12 mouse cellular contexts compared by ENCODE assay signal in genomic region chr15:79165140-79165539, GRCm38 (mm10). TPM values are rescaled to one million over a fixed set of nuclear protein-coding genes. Genes with fewer than 3 reads are reported as not detected.
A peak's percentile ranks its signal among the peaks of the same experiment; 100 is the strongest.
DNase-seq lines count a peak whose midpoint lies in the region; ATAC-seq and TF ChIP-seq lines count a peak whose summit lies in the region.
"Had no signal": no experiment of that assay in that cellular context is flagged by ENCODE, and none has a peak within 500 bp of the region (broad histone marks: within the 10 kb centered on the region; RNA-seq: fewer than 3 reads in every experiment).

Gene Sox10, minus strand, starts transcription at chr15:79165240.

- ATAC-seq in hindbrain, embryonic 14.5 days (ENCODE audit: low FRiP score) = no peak
- ATAC-seq in limb, embryonic 12.5 days (ENCODE audit: insufficient number of reproducible peaks, insufficient read depth, low FRiP score, low TSS enrichment, low read depth) = no peak

- H3K36me3 ChIP-seq in heart, embryonic 10.5 days = no peaks in the 10 kb centered on the region
- no peaks in the 10 kb centered on the region for H3K36me3 ChIP-seq in ES-E14 (ENCODE audit: control insufficient read depth, insufficient read depth, low read length, poor library complexity, severe bottlenecking)
- H3K36me3 ChIP-seq in hindbrain, embryonic 14.5 days (replicated peaks; ENCODE audit: control insufficient read depth, insufficient read depth) = no peaks in the 10 kb centered on the region
- H3K36me3 ChIP-seq in limb, embryonic 12.5 days = no peaks in the 10 kb centered on the region
- H3K36me3 ChIP-seq: lung, embryonic 15.5 days had no signal

- H3K27ac ChIP-seq in heart, embryonic 10.5 days = 0 out of 2 replicates have a peak within 1 kb of the TSS, but pooled peaks have one; percentile 42
- no peak within 1 kb of the TSS; the same call in 1 of the 2 replicates for H3K27ac ChIP-seq in ES-E14 (ENCODE audit: insufficient read depth, low read depth, low read length, poor library complexity, severe bottlenecking)
- H3K27ac ChIP-seq in hindbrain, embryonic 14.5 days = peak within 1 kb of the TSS; percentile 32; the same call in 1 of the 2 replicates
- H3K27ac ChIP-seq in limb, embryonic 12.5 days = no peak within 1 kb of the TSS
- H3K27ac ChIP-seq: lung, embryonic 15.5 days had no signal

- H3K4me3 ChIP-seq in heart, embryonic 10.5 days = peak within 1 kb of the TSS; percentile 42
- peak within 1 kb of the TSS; percentile 28 to 66; a peak in 3 of 4 replicates for H3K4me3 ChIP-seq in ES-E14 (ENCODE audit: insufficient read depth in 1 of 2, low read depth in 1 of 2, low read length in 2 of 2, poor library complexity in 1 of 2, severe bottlenecking in 1 of 2)
- peak within 1 kb of the TSS; percentile 23; the same call in 1 of the 2 replicates for H3K4me3 ChIP-seq in hindbrain, embryonic 14.5 days (replicated peaks; ENCODE audit: low read length)
- peak within 1 kb of the TSS; percentile 36 for H3K4me3 ChIP-seq in limb, embryonic 12.5 days (replicated peaks)

- WGBS in heart, embryonic 10.5 days = 38% methylated on average over 5 of the region's 5 CpGs
- 48% methylated on average over 5 of the region's 5 CpGs for WGBS in hindbrain, embryonic 14.5 days
- 42% methylated on average over 5 of the region's 5 CpGs for WGBS in limb, embryonic 12.5 days

- H3K9ac ChIP-seq in ES-E14 (ENCODE audit: insufficient read depth, low read depth, low read length, poor library complexity, severe bottlenecking) = no peak within 1 kb of the TSS; the same call in 1 of the 2 replicates
- H3K9ac ChIP-seq in hindbrain, embryonic 14.5 days = peak within 1 kb of the TSS; percentile 28; the same call in 1 of the 2 replicates
- 0 out of 2 replicates have a peak within 1 kb of the TSS, but pooled peaks have one; percentile 23 for H3K9ac ChIP-seq in limb, embryonic 12.5 days (replicated peaks)
- H3K9ac ChIP-seq: lung, embryonic 15.5 days had no signal

- peaks cover 80% of the 10 kb centered on the region for H3K27me3 ChIP-seq in heart, embryonic 10.5 days (ENCODE audit: insufficient read depth, poor library complexity, severe bottlenecking)
- H3K27me3 ChIP-seq in hindbrain, embryonic 14.5 days (ENCODE audit: control insufficient read depth, insufficient read depth, low read length) = peaks cover 43% of the 10 kb centered on the region
- H3K27me3 ChIP-seq in limb, embryonic 12.5 days = peaks cover 64% of the 10 kb centered on the region

- in situ Hi-C loops in ES-E14 (cut with MboI; ENCODE audit: low sequenced_read_pairs in 2 of 2, unreplicated experiment in 2 of 2) = no loop called here

- H3K4me1 ChIP-seq in heart, embryonic 10.5 days = peaks cover 46% of the 10 kb centered on the region
- H3K4me1 ChIP-seq in ES-E14 (ENCODE audit: control insufficient read depth in 2 of 2, insufficient read depth in 2 of 2, low read length in 2 of 2, poor library complexity in 1 of 2) = peaks cover 0 to 7% of the 10 kb centered on the region in 2 experiments; a peak in 1 of 4 replicates
- no peaks in the 10 kb centered on the region for H3K4me1 ChIP-seq in hindbrain, embryonic 14.5 days (replicated peaks; ENCODE audit: control insufficient read depth, insufficient read depth, low read length)
- H3K4me1 ChIP-seq in limb, embryonic 12.5 days (replicated peaks) = peaks cover 17% of the 10 kb centered on the region

- intact Hi-C loops in heart, postnatal 10 days (cut with DNase I) = no loop called here

- no peaks in the 10 kb centered on the region for H3K9me3 ChIP-seq in heart, embryonic 10.5 days
- H3K9me3 ChIP-seq in ES-E14 (ENCODE audit: control insufficient read depth, insufficient read depth, low read depth, low read length) = no peaks in the 10 kb centered on the region
- no peaks in the 10 kb centered on the region for H3K9me3 ChIP-seq in hindbrain, embryonic 14.5 days (ENCODE audit: control insufficient read depth, low read length)
- H3K9me3 ChIP-seq in limb, embryonic 12.5 days = no peaks in the 10 kb centered on the region
- H3K9me3 ChIP-seq: lung, embryonic 15.5 days had no signal

- no peak for DNase-seq in heart, embryonic 10.5 days (ENCODE audit: low spot score)
- DNase-seq in heart, postnatal 10 days = no peak
- DNase-seq in ES-E14 (ENCODE audit: low read depth, low spot score) (no peak), adipocyte (ENCODE audit: low spot score) (no peak)
- DNase-seq in hindbrain, embryonic 14.5 days (ENCODE audit: low spot score) = no peak
- DNase-seq in Muller cell, postnatal 12 days (ENCODE audit: inconsistent ontology term) = no peak
- no peak for DNase-seq in adrenal gland, postnatal 36 days
- DNase-seq: cerebellum, adult 9-10 months; kidney, adult 11 months; thymus, adult 18-20 months had no signal

- no peak within 1 kb of the TSS for H3K4me2 ChIP-seq in hindbrain, embryonic 14.5 days (replicated peaks)
- H3K4me2 ChIP-seq in limb, embryonic 12.5 days = peak within 1 kb of the TSS; percentile 47

TF ChIP-seq in ES-E14, 5 proteins besides CTCF, POLR2A, EP300 and RAD21:
- TF ChIP-seq MAFK (IDR thresholded peaks at IDR 0.05; ENCODE audit: insufficient read depth, low read depth, low read length) = no peak
- no peak for TF ChIP-seq HCFC1 (IDR thresholded peaks at IDR 0.05; ENCODE audit: borderline replicate concordance, insufficient read depth, low read length)
- no peak for TF ChIP-seq ZC3H11A (IDR thresholded peaks at IDR 0.05; ENCODE audit: borderline replicate concordance, low read depth, low read length)
- no peak for TF ChIP-seq CHD2 (IDR thresholded peaks at IDR 0.05; ENCODE audit: low read depth, low read length)
- no peak for TF ChIP-seq ZNF384 (IDR thresholded peaks at IDR 0.05; ENCODE audit: low read depth, low read length)

RNA-seq across cellular contexts. Expression of gene Sox10, which starts in this region (rescaled TPM):
- polyA plus RNA-seq in heart, embryonic 10.5 days (2016; fragmentation: Nextera tagmentation; extraction: Ambion mirVana) = 0.34 and 1.6 TPM in 2 replicates
- 1 to 10 TPM; 1.6 to 2.4 TPM for total RNA-seq in heart, postnatal 10 days (2021)
- 0.31 and 0.42 TPM in 2 replicates for total RNA-seq in ES-E14 (2012; rRNA removed)
- polyA plus RNA-seq in hindbrain, embryonic 14.5 days (2014; fragmentation: Nextera tagmentation; extraction: Ambion mirVana) = 8.9 and 10.3 TPM in 2 replicates
- polyA plus RNA-seq in limb, embryonic 12.5 days (2016; fragmentation: Nextera tagmentation; extraction: Ambion mirVana) = 4.1 and 4.4 TPM in 2 replicates
- 1 to 10 TPM; 1.3 to 1.8 TPM for total RNA-seq in adrenal gland, postnatal 36 days (2021)

Comparison
In these comparisons a context has a peak if more than half of its experiments do, and no peak if none do; other contexts are left out.
1. H3K27ac ChIP-seq: peak in heart, embryonic 10.5 days (single experiment) and hindbrain, embryonic 14.5 days (single experiment); none in ES-E14 (single experiment) and limb, embryonic 12.5 days (single experiment).
2. Peak in every context shown above with its lines, with median percentiles within 50 percentile points of each other: H3K4me3 ChIP-seq.